Mouse (Mus musculus) left cerebral cortex, adult 2 months (tissue): ENCODE measurements around the gene Chn2. TPM values are rescaled to one million over a fixed set of nuclear protein-coding genes. Genes with fewer than 3 reads are reported as not detected.

ENCODE experiments used
- DNase-seq, 2 experiments: peaks; one replicate each; pipeline ENCODE4 v3.0.0; 2021 to 2022; ENCODE audit warnings: low spot score in 2 of 2, mixed read lengths in 1 of 2; ENCODE audit errors: extremely low spot score in 1 of 2
- H3K27ac ChIP-seq: fragments of 200-600 bp; 2 replicates; pipeline ENCODE4 v1.8.1; 2022
- H3K4me3 ChIP-seq: fragments of 200-600 bp; 2 replicates; pipeline ENCODE4 v1.8.1; 2022
- CTCF ChIP-seq: fragments of 200-600 bp; IDR thresholded peaks from 2 replicates; pipeline ENCODE4 v1.8.1; 2022; ENCODE audit warnings: antibody characterized with exemption, mild to moderate bottlenecking, moderate library complexity
- intact Hi-C: fragments of 180-260 bp; cut with DNase I; formaldehyde crosslinking; loops from one replicate; pipeline ENCODE4 v1.15.1; 2025
- total RNA-seq, 2 experiments: library from RNA; stranded (reverse); gene quantifications; 2 replicates each; pipeline ENCODE4 v1.2.3; 2021

Chn2 gene
- total RNA-seq, 2 experiments from 2014 or later = 38.9 to 42.0 TPM

DNA sequence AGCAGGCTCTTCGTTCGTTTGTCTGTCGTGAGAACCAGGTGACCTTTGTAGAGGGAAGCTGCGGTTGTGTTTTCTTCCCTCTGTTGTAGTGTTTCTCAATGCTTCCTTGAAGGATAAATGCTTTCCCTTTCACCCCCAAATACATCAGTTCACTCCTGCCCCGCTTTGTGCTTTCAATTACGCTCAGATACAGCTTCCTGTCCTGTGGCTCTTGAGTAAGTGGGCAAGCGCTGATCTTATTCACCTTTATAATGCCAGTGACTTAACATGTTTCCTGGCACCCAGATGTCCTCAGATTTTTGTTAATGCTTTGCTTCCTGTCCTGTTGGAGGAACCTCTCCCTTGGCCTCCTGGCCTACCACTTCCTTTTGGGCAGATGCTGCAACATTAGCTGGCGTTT, 19.5 kb downstream of the Chn2 start:
- Histone ChIP-seq H3K4me3 (no peak overlapping the region), H3K27ac (no peak overlapping the region)
- DNase-seq = no peak
- intact Hi-C loops = no loop called here
- TF ChIP-seq CTCF = no peak

DNA sequence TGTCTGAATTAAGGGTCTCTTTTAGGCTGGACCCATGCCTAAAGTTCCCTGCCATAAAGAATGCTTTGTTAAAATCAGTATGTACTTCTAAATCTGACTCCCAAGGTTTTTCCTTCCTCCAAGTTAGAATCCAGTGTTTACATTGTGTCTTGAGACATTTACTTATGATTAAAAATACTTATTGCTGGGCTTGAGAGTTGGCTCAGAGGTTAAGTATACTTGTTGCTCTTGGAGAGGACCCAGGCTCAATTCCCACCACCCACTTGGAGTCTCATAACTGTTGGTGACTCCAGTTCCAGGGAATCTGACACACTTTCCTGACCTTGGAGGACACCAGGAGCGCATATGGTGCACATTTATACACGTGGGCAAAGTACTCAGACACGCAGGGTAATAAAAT, 20.9 kb downstream of the Chn2 start:
- DNase-seq = no peak
- TF ChIP-seq CTCF = no peak
- Histone ChIP-seq H3K27ac (no peak overlapping the region), H3K4me3 (no peak overlapping the region)
- intact Hi-C loops = no loop called here

DNA sequence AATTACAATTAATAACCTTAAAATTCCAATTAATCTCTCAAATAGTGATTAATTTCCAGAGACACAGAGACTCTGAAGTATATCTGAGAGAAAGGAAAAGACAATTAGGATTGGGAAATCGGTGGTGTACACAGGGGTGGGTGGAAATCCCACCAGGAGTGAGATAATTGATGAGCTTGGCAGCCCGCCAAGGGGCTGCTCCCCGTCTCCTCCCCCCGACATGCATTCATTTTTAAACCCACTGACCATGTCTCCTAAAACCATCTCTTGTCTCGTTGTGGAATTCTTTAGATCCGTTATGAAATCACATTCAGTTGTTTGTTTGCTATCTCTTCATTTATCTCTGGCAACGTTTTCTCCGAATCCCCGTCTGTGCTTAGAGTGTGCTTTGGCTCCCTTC, 22.0 kb downstream of the Chn2 start:
- DNase-seq = no peak
- TF ChIP-seq CTCF = no peak
- intact Hi-C loops = no loop called here
- Histone ChIP-seq H3K27ac (no peak overlapping the region), H3K4me3 (no peak overlapping the region)

DNA sequence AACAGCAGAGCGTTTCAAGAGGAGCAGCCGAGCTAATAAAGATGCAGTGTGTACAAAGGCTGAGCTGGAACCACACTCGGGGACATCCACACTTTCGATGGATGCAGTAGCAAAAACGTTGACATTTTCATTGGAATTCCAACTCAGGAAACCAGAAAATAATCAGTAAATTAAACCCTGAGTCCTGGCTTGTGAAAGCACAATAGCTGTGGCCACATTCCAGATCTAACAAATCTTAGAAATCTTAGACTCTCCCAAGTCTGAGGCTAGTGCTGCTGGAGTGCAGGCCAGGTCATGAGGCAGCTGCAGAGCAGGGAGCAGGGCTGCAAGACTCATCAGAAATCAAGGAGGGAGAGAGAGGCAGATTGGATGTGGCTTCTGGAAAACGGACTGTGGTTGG, 24.5 kb downstream of the Chn2 start:
- DNase-seq = no peak
- intact Hi-C loops = no loop called here
- no peak overlapping the region for H3K27ac ChIP-seq
- no peak overlapping the region for H3K4me3 ChIP-seq
- TF ChIP-seq CTCF = no peak

DNA sequence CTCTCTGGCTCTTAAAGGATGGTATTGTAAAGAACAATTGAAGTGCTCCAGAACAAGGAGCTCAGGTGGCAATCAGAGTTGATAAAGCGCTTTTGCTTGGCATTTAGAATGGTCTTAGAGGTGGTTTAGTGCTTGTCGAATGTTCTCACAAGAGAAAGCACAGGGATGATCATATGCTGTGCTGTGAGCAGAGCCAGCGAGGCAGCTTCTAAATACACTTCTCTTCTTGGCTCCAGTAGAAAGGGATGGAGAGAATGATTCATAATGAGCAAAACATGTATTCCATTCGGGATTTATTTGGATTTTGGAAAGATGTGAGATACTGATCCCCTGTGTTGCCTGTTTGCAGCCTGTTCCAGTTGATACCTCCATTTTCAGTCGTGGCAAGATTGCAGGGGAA, 28.0 kb downstream of the Chn2 start:
- no peak for DNase-seq
- H3K4me3 ChIP-seq = no peak overlapping the region
- no peak for TF ChIP-seq CTCF
- no peak overlapping the region for H3K27ac ChIP-seq
- intact Hi-C loops = no loop called here

DNA sequence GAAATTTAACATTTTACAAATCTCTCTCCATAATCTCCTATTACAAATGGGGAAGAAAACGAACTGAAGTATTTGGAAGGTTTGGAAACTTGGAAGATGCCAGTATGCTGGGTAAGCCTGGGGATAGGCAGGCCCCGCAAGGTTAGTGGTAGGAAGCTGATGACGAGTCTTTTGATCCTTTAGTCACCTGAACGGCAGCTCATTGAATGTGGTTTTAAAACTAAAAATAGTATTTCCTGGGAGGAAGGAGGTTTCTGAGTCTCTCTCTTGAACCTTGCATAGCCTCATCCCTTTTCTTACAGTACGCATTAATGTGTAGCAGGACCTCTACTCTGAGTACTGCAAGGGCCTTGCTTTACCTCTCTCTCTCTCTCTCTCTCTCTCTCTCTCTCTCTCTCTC, 29.5 kb downstream of the Chn2 start:
- Histone ChIP-seq H3K4me3 (no peak overlapping the region), H3K27ac (no peak overlapping the region)
- TF ChIP-seq CTCF = no peak
- DNase-seq = no peak
- intact Hi-C loops = no loop called here

DNA sequence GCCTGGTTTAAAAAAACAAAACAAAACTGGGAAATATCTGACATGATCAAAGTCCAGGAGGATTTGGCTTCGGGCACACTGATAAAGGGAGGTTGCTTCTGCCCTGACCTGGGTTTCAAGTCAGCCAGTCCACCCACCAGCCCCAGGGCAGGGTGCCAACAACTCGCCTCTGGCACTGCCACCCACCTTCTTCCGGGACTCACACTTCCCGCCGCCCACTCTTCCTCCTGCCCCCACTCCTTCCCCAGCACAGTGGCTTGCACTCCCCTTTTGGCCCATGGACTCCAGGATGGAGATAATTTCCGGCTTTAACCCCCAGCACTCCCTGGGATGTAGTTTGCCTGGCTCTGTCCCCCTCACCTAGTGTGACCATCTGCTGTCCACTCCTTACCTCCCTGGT, 31.4 kb downstream of the Chn2 start:
- Histone ChIP-seq H3K27ac (peak overlapping the region; percentile 17; the same call in 1 of the 2 replicates), H3K4me3 (no peak overlapping the region)
- DNase-seq = peak; percentile 45 to 49
- no peak for TF ChIP-seq CTCF
- intact Hi-C loops = no loop called here

DNA sequence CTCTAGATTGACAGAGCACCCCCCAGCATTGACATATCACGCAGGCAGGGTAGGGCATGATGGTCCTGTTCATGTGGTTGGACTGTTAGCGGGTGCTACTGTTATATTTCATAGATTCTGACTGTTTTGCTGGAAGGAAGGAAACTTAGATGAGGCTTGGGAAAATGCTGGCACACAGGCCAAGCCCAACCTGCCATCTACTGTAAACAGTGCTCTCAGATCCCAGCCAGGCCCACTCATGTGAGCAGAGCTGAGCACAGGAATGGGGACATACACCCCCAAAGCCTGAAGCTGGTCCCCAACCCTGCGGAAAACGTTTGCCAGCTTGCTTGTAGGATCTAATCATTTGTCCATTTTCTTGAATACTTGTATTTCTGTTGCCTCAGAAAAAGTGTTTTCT, 32.1 kb downstream of the Chn2 start:
- Histone ChIP-seq H3K27ac (no peak overlapping the region), H3K4me3 (no peak overlapping the region)
- intact Hi-C loops = no loop called here
- TF ChIP-seq CTCF = no peak
- no peak for DNase-seq

DNA sequence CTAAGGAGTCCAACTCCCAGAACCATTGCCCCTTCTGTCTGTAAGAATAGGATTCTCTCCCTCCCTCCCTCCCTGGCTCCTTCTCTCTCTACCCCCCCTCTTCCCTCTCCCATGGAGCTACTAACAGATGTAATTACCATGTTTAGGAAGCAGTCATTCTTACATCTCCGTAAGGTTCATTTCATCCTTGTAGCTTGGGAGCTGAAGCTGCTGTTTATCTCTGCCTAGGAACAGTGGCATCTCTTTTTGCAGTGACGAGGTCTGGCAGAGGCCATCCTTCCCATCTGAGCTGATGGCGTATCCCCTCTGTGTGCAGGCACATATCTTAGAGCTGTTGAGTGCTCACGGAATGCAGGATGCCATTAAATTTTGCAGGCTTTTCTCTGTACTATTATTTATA, 35.1 kb downstream of the Chn2 start:
- no peak for DNase-seq
- Histone ChIP-seq H3K4me3 (no peak overlapping the region), H3K27ac (no peak overlapping the region; the same call in 1 of the 2 replicates)
- intact Hi-C loops = no loop called here
- TF ChIP-seq CTCF = no peak

DNA sequence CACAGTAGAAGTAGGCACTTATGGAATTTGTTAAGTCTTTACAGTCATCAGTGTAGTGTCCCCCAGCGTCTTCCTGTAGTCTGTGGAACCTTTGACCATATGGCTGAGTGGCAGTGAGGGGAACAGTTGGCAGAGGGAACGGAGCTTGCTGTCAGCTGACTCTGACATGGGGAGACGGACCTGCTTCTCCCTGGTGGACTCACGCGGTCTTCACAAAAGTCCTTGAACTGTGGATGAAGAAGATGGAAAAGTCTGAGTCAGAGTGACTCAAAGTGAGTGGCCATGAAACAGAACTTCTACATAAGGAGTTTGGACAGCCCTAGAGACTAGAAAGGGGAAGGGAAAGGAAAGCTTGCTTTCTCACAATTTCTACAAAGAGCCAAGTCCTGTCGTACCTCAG, 36.1 kb downstream of the Chn2 start:
- intact Hi-C loops = no loop called here
- DNase-seq = no peak
- no peak for TF ChIP-seq CTCF
- H3K27ac ChIP-seq = no peak overlapping the region
- H3K4me3 ChIP-seq = no peak overlapping the region

DNA sequence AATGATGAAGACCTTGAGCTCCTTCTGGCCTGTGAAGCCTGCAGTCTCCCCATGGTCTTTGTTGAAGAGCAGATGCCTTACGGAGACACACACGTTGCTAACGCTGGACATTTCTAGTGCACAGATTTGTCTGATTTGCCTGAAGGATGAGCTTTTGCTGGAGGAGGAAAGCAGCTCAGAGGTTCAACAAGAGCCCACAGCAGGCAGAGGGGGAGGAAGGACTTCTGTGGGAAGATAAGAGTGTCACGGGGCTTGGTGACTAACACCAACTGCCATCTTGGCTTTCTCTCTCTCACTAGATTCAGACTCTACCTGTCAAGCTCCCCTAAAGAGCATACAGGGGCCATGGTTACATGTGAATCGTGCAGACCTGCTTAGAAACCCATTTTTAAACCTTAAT, 37.3 kb downstream of the Chn2 start:
- no peak for DNase-seq
- no peak for TF ChIP-seq CTCF
- intact Hi-C loops = no loop called here
- Histone ChIP-seq H3K4me3 (no peak overlapping the region), H3K27ac (no peak overlapping the region)

DNA sequence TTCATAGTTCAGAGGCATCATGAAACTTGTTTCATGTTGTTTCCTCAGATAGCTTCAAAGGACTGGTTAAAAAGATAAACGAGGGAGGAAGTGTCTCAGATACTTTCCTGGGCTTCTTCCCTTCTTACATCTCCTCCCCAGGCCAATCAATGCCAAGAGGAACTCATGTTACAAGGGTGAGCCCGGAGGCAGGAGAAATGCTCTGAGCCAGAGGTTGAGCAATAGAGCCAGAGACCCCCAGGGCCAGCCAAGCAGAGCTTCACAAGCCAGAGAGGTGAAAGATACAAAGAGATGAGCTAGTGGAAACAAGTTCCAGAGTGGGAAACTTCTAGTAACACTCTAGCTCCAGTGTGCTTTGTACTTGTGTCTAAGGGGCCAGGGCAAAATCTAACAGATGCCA, 38.9 kb downstream of the Chn2 start:
- intact Hi-C loops = no loop called here
- no peak for TF ChIP-seq CTCF
- Histone ChIP-seq H3K4me3 (no peak overlapping the region), H3K27ac (no peak overlapping the region)
- DNase-seq = no peak

DNA sequence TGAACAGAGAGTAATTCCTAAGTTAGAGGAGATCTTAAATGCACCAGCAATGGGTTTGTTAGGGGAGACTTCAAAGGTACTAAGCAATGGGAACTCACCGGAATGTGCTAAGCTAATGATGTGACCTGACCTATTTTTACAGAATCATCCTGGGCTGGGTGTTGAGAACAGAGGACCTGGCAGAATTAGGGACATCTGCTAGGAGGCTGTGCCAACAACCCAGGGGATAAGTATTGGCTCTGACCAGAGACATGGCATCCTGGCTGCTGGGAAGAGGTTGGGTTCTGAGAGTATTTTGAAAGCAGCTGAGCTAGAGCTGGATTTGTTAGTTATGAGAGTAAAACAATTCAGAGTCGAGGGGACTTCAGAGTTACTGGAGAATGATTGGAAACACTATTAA, 40.5 kb downstream of the Chn2 start:
- DNase-seq = no peak
- intact Hi-C loops = no loop called here
- H3K27ac ChIP-seq = no peak overlapping the region

More for the DNA sequence above, 40.5 kb downstream of the Chn2 start:
- H3K4me3 ChIP-seq = no peak overlapping the region
- TF ChIP-seq CTCF = no peak
